Mouse (Mus musculus) telencephalon, adult 2 months (tissue): ENCODE measurements around the gene Rab31.

Source experiments
- DNase-seq: peaks from one replicate; pipeline ENCODE4 v3.0.0-alpha.2; 2011; ENCODE audit warnings: low read depth, low spot score

Rab31 gene

GRCm38 (mm10) chr17:65666388-65667161 is 106.0 kb downstream of the Rab31 start:
- peak; percentile 21 for DNase-seq

DNA sequence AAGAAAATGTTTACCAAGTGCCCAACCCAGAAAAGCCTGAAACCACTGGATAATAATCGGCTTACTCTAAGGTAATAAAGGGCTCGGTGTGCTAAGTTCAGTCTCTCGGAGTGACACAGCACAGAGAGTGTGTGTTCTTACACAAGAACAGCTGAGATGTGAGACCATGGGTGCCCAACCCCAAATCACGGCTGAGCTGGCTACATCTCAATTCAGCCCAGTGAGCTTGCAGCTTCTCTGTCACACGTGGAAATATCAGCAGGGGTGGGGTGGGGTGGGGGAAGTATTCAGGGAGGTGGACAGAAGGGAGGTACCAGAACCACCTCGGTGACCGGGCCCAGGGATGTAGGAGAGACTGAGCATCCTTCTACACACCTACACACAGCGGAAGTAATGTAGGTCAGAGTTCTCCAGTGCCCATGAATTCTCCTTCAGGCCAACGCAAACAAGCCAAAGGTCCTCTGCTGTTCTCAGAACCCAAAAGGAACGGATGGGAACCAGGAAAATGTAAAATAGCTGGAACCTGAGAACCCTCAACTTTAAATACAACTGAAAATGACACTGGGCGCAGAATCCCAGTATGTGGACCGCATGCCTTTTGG is 106.7 kb downstream of the Rab31 start:
- no peak for DNase-seq

GRCm38 (mm10) chr17:65663329-65664078 is 109.0 kb downstream of the Rab31 start:
- no peak for DNase-seq

DNA sequence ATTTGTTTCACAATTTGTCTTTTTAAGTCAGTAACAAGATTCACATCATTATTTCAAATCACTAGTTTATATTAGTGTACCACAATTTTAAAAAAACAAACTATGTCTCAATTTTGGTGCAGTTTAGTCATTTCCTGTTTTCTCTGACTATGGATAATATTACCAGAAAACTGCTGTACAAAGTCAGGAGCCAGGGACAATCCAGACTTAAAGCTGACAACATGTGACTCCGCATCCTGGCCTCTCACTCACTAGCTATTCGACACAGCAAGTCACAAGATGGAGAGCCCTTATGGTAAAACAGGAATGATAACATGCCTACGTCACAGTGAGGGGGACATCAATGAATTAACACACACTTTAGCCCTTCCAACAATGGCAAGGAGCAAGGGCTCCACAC is 109.9 kb downstream of the Rab31 start:
- DNase-seq = no peak

GRCm38 (mm10) chr17:65658416-65658815 is 114.1 kb downstream of the Rab31 start:
- no peak for DNase-seq

GRCm38 (mm10) chr17:65657958-65658357 is 114.6 kb downstream of the Rab31 start:
- no peak for DNase-seq

DNA sequence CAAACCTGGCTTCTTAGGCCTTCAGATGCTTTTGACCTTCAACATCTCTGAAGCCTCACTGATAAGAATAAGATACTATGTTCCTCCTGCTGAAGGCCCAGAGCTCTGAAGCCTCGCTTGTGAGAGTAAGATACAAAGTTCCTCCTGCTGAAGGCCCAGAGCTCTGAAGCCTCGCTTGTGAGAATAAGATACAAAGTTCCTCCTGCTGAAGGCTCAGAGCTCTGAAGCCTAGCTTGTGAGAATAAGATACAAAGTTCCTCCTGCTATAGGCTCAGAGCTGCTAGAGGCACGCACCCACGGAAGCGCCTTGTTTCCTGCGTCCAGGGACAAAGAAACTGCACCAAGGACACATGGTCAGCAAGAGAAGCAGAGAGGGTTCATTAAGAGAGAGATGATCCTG is 115.8 kb downstream of the Rab31 start:
- no peak for DNase-seq

DNA sequence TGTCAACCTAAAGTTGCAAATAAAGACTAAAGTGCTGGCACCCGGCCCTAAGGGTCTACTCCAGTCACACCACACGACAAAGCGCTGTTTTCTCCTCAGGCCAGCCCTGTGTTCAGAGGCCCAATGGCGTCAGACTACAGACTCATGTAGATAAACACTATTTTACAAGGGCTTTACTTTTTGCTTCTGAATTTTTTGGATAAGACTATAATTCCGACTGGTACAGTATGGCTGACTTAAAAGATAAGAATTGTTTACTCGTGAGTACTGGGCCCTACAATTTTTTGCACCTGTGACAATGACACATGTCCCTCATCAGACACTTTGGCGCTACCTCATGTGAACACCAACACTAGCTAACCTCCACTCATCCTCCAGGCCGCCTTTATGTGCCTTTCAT is 116.5 kb downstream of the Rab31 start:
- DNase-seq = no peak

- no peak for DNase-seq
Measured at GRCm38 (mm10) chr17:65655608-65656007, 116.9 kb downstream of the Rab31 start.

DNA sequence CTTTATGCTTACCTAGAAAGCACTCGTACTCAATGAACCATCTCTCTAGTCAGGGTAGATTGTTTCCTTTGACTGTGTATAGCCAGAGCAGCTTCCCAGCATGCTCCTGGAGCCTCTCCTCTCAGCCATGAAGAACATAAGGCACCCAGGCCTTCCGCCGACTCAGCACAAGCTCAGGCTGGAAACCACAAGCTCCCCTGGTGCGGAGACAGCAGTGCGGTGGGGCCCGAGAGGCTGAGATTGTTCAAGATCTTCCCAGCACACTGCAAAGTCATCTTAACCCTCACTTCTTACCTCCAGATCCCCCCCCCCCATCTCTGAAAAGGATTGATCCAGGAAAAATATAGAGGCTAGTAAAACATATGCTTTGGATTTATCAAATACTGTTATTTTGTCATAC is 122.0 kb downstream of the Rab31 start:
- no peak for DNase-seq

DNA sequence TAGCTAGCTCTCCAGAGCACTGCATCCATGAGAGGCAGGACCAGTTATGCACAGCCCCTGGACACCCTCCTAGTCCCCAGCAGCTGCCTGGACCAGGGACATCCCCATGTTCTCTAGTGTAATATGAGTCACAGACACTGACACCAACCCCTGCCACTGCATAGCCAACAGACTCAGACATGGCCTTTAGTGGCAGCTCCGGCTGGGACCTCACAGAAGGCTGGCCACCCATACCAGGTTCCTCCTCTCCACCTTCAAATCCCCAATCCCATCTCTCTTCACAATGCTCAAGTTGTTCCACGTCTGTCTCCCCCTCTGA is 123.4 kb downstream of the Rab31 start:
- no peak for DNase-seq

GRCm38 (mm10) chr17:65648371-65649174 is 124.0 kb downstream of the Rab31 start:
- DNase-seq = no peak

- no peak for DNase-seq
Measured at GRCm38 (mm10) chr17:65647961-65648360, 124.6 kb downstream of the Rab31 start.

GRCm38 (mm10) chr17:65647226-65647625 is 125.3 kb downstream of the Rab31 start:
- no peak for DNase-seq

DNA sequence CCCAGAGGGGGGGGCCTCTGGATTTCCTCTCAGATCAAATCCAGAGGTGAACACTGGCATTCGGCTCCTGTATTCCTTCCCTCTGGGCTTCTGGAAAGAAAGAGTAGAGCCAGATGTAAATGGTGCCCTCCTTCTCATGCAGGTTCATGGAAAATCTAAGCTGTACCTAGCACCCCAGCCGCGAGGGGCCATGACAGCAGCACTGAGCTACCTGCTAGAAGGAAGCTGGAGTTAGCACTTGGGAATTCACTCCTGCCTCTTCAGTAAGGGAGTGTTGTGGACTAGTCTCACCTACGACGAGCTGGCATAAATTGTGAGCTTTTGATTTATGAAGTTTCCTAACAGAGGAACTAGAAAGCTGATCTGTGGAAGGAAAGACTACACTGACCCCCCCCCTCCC is 129.0 kb downstream of the Rab31 start:
- no peak for DNase-seq

DNA sequence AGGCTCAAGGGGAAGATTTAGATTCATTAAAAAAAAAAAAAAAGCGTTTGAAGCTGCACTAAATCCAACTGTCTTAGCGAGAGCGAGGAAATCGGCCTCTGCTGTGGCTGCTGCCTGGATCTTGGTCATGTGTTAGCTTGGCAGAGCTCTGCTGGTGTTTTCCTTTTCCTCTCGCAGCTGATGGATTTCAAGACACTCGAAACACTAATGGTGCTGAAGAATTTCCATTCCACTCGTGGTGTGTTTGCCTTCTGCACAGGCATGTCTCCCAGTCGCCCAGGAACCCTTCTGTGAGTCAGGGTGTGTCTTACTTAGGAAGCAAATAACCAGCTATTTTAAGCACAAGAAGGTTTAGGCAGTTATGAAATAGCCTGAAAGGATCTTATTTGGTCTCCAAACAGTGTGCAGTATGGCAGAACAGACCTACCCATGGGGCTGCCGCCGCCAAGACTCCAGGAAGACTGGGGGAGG is 129.5 kb downstream of the Rab31 start:
- DNase-seq = peak; percentile 90

DNA sequence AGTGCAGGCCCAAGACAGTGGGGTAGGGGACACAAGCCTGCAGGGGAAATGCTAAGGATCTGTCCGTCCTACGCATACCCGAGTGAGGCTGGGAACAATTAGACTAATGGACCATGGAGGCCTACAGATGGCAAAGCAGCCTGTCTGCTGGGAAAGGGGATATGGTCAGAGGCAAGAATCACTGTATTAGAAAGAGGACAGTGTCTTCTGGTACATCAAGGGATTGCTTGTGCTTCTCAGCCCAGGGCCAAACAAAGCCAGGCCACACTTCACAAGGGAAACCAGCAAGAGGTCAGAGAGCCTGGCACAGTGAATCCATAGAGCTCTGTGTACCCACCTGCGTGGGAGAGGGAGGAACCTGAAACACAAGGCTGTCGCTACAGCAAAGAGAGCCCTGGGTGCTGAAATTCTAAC is 130.0 kb downstream of the Rab31 start:
- no peak for DNase-seq

GRCm38 (mm10) chr17:65641734-65642218 is 130.8 kb downstream of the Rab31 start, which contains the start of gene Txndc2:
TSS of gene Txndc2 (minus strand) at chr17:65642168.
- DNase-seq = no peak

- DNase-seq = no peak
Measured at GRCm38 (mm10) chr17:65639144-65639543, 133.4 kb downstream of the Rab31 start.

DNA sequence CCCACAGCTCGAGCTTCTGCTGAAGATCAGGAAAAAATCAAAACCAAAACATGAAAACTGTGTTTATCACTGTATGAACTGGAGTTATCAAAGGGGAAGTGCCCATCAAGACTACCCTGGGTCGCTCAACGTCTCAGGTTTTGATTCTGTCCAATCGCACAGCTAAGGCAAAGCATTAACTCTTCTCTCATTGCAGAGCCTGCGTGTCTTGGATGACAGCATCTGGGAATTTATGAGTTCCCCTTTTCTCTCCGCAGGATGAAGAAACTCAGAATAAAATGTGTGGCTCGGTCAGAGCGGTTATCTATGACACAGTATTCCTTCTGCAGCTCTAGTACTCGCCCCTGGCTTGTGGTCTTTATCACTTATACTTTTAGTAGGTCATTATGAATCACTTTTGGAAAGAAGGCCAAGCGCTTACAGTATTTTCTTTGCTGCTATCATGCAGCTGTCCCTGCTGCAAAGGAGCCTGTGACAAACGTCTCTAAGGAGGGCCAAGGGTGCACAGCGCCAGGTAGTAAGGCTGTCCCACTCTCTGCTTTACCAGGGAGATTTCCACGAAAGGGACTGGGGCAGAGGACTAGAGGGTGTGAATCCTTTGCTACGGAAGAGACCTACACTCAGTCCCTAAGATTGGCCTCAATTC is 136.7 kb downstream of the Rab31 start:
- no peak for DNase-seq

DNA sequence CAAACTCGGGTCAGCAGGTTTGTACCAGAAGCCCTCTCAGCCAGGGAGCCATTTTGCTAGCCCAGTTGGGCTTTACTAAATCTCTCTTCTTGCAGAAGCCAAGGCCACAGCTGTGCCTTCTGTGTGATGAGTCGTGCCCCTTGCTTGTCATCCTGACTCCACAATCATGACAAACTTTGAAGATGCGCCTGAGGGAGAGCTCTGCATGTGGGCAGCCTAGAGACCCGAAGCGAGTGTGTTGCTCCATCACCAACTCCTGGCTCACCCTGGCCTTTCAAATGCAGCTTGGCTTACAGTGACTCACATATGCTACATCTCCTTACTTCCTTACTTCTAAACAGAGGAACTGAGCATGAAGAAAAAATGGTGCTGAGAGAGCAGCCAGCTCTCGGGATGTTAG is 142.6 kb downstream of the Rab31 start:
- no peak for DNase-seq
